Mouse (Mus musculus) gastrocnemius, postnatal 14 days (tissue): ENCODE measurements around the gene Emilin3. TPM values are rescaled to one million over a fixed set of nuclear protein-coding genes. Genes with fewer than 3 reads are reported as not detected.
"Not testable (repeated sequence)": the region's sequence is repeated elsewhere in the genome, so short reads cannot be mapped to it uniquely, and the experiment has no call there.

Experiments
- DNase-seq: peaks from one replicate; pipeline ENCODE4 v3.0.0; 2021; ENCODE audit warnings: mixed read lengths
- intact Hi-C: fragments of 180-260 bp; cut with DNase I; formaldehyde crosslinking; loops from one replicate; pipeline ENCODE4 v1.15.1; 2025; ENCODE audit warnings: low total_unique reads
- long read RNA-seq, 2 experiments: library from polyadenylated mRNA; stranded (forward); transcript quantifications; one replicate each; pipeline ENCODE4 v2.0.0; 2021
- total RNA-seq, 2 experiments: library from RNA; stranded (reverse); gene quantifications; 2 replicates each; pipeline ENCODE4 v1.2.3; 2021

Emilin3 gene
- 1 to 10 TPM; 2.1 to 3.8 TPM for total RNA-seq
- long read RNA-seq, experiment 1, partial matches to known transcripts: 0 of 1 reads
- long read RNA-seq, experiment 1, other reads (novel, unspliced or antisense): 0 of 1 reads
- long read RNA-seq, experiment 2, partial matches to known transcripts: 0 of 5 reads
- long read RNA-seq, experiment 2, other reads (novel, unspliced or antisense): 3 of 5 reads

GRCm38 (mm10) chr2:160912231-160912671 is at the start of gene Emilin3:
Emilin3 (minus strand) TSS chr2:160912328.
- intact Hi-C loops: no loop called here
- DNase-seq: peak; percentile 44

GRCm38 (mm10) chr2:160960956-160961646 is 49.0 kb upstream of the Emilin3 start:
- no peak for DNase-seq
- intact Hi-C loops: no loop called here

GRCm38 (mm10) chr2:160959901-160960300 is 47.8 kb upstream of the Emilin3 start:
- DNase-seq: peak; percentile 24
- intact Hi-C loops: no loop called here

GRCm38 (mm10) chr2:160958737-160959136 is 46.6 kb upstream of the Emilin3 start:
- intact Hi-C loops: no loop called here
- no peak for DNase-seq

- intact Hi-C loops, DNase-seq: not testable (repeated sequence)
Observed at GRCm38 (mm10) chr2:160957801-160958200, 45.7 kb upstream of the Emilin3 start.

GRCm38 (mm10) chr2:160957307-160957706 is 45.2 kb upstream of the Emilin3 start:
- intact Hi-C loops, DNase-seq: not testable (repeated sequence)

- peak; percentile 23 for DNase-seq
- intact Hi-C loops: no loop called here
Observed at GRCm38 (mm10) chr2:160955331-160955730, 43.2 kb upstream of the Emilin3 start.

GRCm38 (mm10) chr2:160954541-160954940 is 42.4 kb upstream of the Emilin3 start:
- intact Hi-C loops: no loop called here
- DNase-seq: no peak

- intact Hi-C loops: no loop called here
- DNase-seq: no peak
Observed at GRCm38 (mm10) chr2:160953131-160953873, 41.2 kb upstream of the Emilin3 start.

- intact Hi-C loops: no loop called here
Observed at GRCm38 (mm10) chr2:160951595-160951994, 39.5 kb upstream of the Emilin3 start.

GRCm38 (mm10) chr2:160942443-160942842 is 30.3 kb upstream of the Emilin3 start:
- intact Hi-C loops: no loop called here
- no peak for DNase-seq

More at GRCm38 (mm10) chr2:160951595-160951994, 39.5 kb upstream of the Emilin3 start:
- no peak for DNase-seq

- peak; percentile 59 for DNase-seq
- intact Hi-C loops: no loop called here
Observed at GRCm38 (mm10) chr2:160940930-160941709, 29.0 kb upstream of the Emilin3 start.

- intact Hi-C loops: no loop called here
- no peak for DNase-seq
Observed at GRCm38 (mm10) chr2:160934451-160934850, 22.3 kb upstream of the Emilin3 start.

GRCm38 (mm10) chr2:160933890-160934289 is 21.8 kb upstream of the Emilin3 start:
- no peak for DNase-seq
- intact Hi-C loops: no loop called here

- peak; percentile 50 for DNase-seq
- intact Hi-C loops: no loop called here
Observed at GRCm38 (mm10) chr2:160932981-160933380, 20.9 kb upstream of the Emilin3 start.

- intact Hi-C loops: no loop called here
Observed at GRCm38 (mm10) chr2:160932325-160932724, 20.2 kb upstream of the Emilin3 start.

GRCm38 (mm10) chr2:160931378-160931777 is 19.2 kb upstream of the Emilin3 start:
- no peak for DNase-seq
- intact Hi-C loops: no loop called here

More at GRCm38 (mm10) chr2:160932325-160932724, 20.2 kb upstream of the Emilin3 start:
- peak; percentile 72 for DNase-seq

GRCm38 (mm10) chr2:160925203-160925602 is 13.1 kb upstream of the Emilin3 start:
- intact Hi-C loops: no loop called here
- peak; percentile 70 for DNase-seq

- intact Hi-C loops: no loop called here
Observed at GRCm38 (mm10) chr2:160921285-160921684, 9.2 kb upstream of the Emilin3 start.

GRCm38 (mm10) chr2:160918930-160919215 is 6.7 kb upstream of the Emilin3 start:
- intact Hi-C loops: no loop called here
- DNase-seq: no peak

More at GRCm38 (mm10) chr2:160921285-160921684, 9.2 kb upstream of the Emilin3 start:
- DNase-seq: no peak
